Comparison of ENCODE assay signal across 9 mouse cellular contexts in genomic region chr3:90604416-90604815, GRCm38 (mm10). TPM values are rescaled to one million over a fixed set of nuclear protein-coding genes. Genes with fewer than 3 reads are reported as not detected.
DNase-seq lines count a peak whose midpoint lies in the region; ATAC-seq and TF ChIP-seq lines count a peak whose summit lies in the region.
"Had no signal": no experiment of that assay in that cellular context is flagged by ENCODE, and none has a peak within 500 bp of the region (broad histone marks: within the 10 kb centered on the region; RNA-seq: fewer than 3 reads in every experiment).

No protein-coding gene starts in this region.

- peak; percentile 27; the same call in 1 of the 2 replicates for ATAC-seq in midbrain, embryonic 12.5 days (ENCODE audit: low FRiP score, low read depth)
- no peak for ATAC-seq in midbrain, postnatal 0 days (ENCODE audit: low FRiP score)
- peak; percentile 65 for ATAC-seq in intestine, embryonic 15.5 days

- 64% methylated on average over 4 of the region's 4 CpGs for WGBS in midbrain, embryonic 12.5 days
- 51% methylated on average over 4 of the region's 4 CpGs for WGBS in midbrain, postnatal 0 days
- WGBS in intestine, embryonic 15.5 days, result 12% methylated on average over 4 of the region's 4 CpGs

- no peak overlapping the region for H3K4me3 ChIP-seq in midbrain, embryonic 12.5 days
- no peak overlapping the region for H3K4me3 ChIP-seq in midbrain, postnatal 0 days (ENCODE audit: low read depth, low read length)
- H3K4me3 ChIP-seq in intestine, embryonic 15.5 days (replicated peaks), result no peak overlapping the region

- no peak overlapping the region for H3K9ac ChIP-seq in midbrain, embryonic 12.5 days (replicated peaks)
- no peak overlapping the region for H3K9ac ChIP-seq in midbrain, postnatal 0 days (replicated peaks; ENCODE audit: low read length, poor library complexity, severe bottlenecking)
- no peak overlapping the region for H3K9ac ChIP-seq in intestine, embryonic 15.5 days

- H3K27me3 ChIP-seq in midbrain, embryonic 12.5 days, result no peaks in the 10 kb centered on the region
- no peaks in the 10 kb centered on the region for H3K27me3 ChIP-seq in midbrain, postnatal 0 days (ENCODE audit: insufficient read depth, low read length)
- H3K27me3 ChIP-seq in intestine, embryonic 15.5 days (replicated peaks), result no peaks in the 10 kb centered on the region

- peaks cover 4% of the 10 kb centered on the region; the same call in 1 of the 2 replicates for H3K4me1 ChIP-seq in midbrain, embryonic 12.5 days
- no peaks in the 10 kb centered on the region for H3K4me1 ChIP-seq in midbrain, postnatal 0 days (ENCODE audit: insufficient read depth, low read length)
- peaks cover 18% of the 10 kb centered on the region for H3K4me1 ChIP-seq in intestine, embryonic 15.5 days (replicated peaks)

- TF ChIP-seq CTCF in midbrain, postnatal 0 days (IDR thresholded peaks at IDR 0.05), result no peak

- H3K27ac ChIP-seq in midbrain, embryonic 12.5 days (replicated peaks), result no peak overlapping the region
- no peak overlapping the region for H3K27ac ChIP-seq in midbrain, postnatal 0 days (ENCODE audit: low read depth, low read length)
- H3K27ac ChIP-seq in intestine, embryonic 15.5 days, result peak overlapping the region; percentile 62

- H3K9me3 ChIP-seq in midbrain, embryonic 12.5 days, result no peaks in the 10 kb centered on the region
- H3K9me3 ChIP-seq in midbrain, postnatal 0 days (ENCODE audit: low read length), result no peaks in the 10 kb centered on the region
- H3K9me3 ChIP-seq in intestine, embryonic 15.5 days, result no peaks in the 10 kb centered on the region

- no peaks in the 10 kb centered on the region for H3K36me3 ChIP-seq in midbrain, embryonic 12.5 days
- H3K36me3 ChIP-seq in midbrain, postnatal 0 days (ENCODE audit: insufficient read depth, low read length), result no peaks in the 10 kb centered on the region
- H3K36me3 ChIP-seq in intestine, embryonic 15.5 days, result no peaks in the 10 kb centered on the region

- H3K4me2 ChIP-seq in midbrain, embryonic 12.5 days (replicated peaks), result no peak overlapping the region
- no peak overlapping the region for H3K4me2 ChIP-seq in midbrain, postnatal 0 days (ENCODE audit: low read depth, low read length, poor library complexity, severe bottlenecking)
- H3K4me2 ChIP-seq in intestine, embryonic 15.5 days (replicated peaks), result no peak overlapping the region

- no peak for DNase-seq in midbrain, postnatal 0 days (ENCODE audit: low spot score)
- DNase-seq in brain, adult 2 months (ENCODE audit: low read depth, low spot score), result peak; percentile 66
- DNase-seq in gastrocnemius, postnatal 25 days, result peak; percentile 87
- peak; percentile 90 to 91 for DNase-seq in lung, adult 18-20 months
- peak; percentile 38 for DNase-seq in right cerebral cortex, postnatal 4 days
- DNase-seq in cerebellum, postnatal 36 days, result no peak

RNA-seq across cellular contexts. Expression of gene S100a4, which starts 0.8 kb away (rescaled TPM):
- polyA plus RNA-seq in midbrain, embryonic 12.5 days (2016; fragmentation: Nextera tagmentation; extraction: Ambion mirVana), result 1.4 and 1.7 TPM in 2 replicates
- not detected in 2 replicates for total RNA-seq in midbrain, postnatal 0 days (2014; rRNA removed)
- 2.4 and 2.5 TPM in 2 replicates for polyA plus RNA-seq in midbrain, postnatal 0 days (2015; fragmentation: Nextera tagmentation; extraction: Ambion mirVana)
- 10 to 100 TPM; 11.3 to 23.2 TPM for total RNA-seq in gastrocnemius, postnatal 25 days (2021)
- 4.4 and 8.2 TPM in 2 replicates for polyA plus RNA-seq in intestine, embryonic 15.5 days (2015; fragmentation: Nextera tagmentation; extraction: Ambion mirVana)

RNA-seq across cellular contexts. Expression of gene Gm42674, which starts 2.7 kb away (rescaled TPM):
- not detected in 2 replicates for polyA plus RNA-seq in midbrain, embryonic 12.5 days (2016; fragmentation: Nextera tagmentation; extraction: Ambion mirVana)
- 1.6 TPM in 1 of 2 replicates, not detected in the other for total RNA-seq in midbrain, postnatal 0 days (2014; rRNA removed)
- not detected in 2 replicates for polyA plus RNA-seq in midbrain, postnatal 0 days (2015; fragmentation: Nextera tagmentation; extraction: Ambion mirVana)
- not detected for total RNA-seq in gastrocnemius, postnatal 25 days (2021)
- not detected in 2 replicates for polyA plus RNA-seq in intestine, embryonic 15.5 days (2015; fragmentation: Nextera tagmentation; extraction: Ambion mirVana)
- total RNA-seq: left cerebral cortex, postnatal 10 days had no signal

RNA-seq across cellular contexts. Expression of gene S100a5, which starts 3.9 kb away (rescaled TPM):
- not detected in 2 replicates for polyA plus RNA-seq in midbrain, embryonic 12.5 days (2016; fragmentation: Nextera tagmentation; extraction: Ambion mirVana)
- not detected in 2 replicates for total RNA-seq in midbrain, postnatal 0 days (2014; rRNA removed)
- 0.43 TPM in 1 of 2 replicates, not detected in the other for polyA plus RNA-seq in midbrain, postnatal 0 days (2015; fragmentation: Nextera tagmentation; extraction: Ambion mirVana)
- total RNA-seq in gastrocnemius, postnatal 25 days (2021), result not detected
- 15.0 and 15.7 TPM in 2 replicates for polyA plus RNA-seq in intestine, embryonic 15.5 days (2015; fragmentation: Nextera tagmentation; extraction: Ambion mirVana)
- total RNA-seq: left cerebral cortex, postnatal 10 days had no signal

RNA-seq across cellular contexts. Expression of gene S100a6, which starts 8.3 kb away (rescaled TPM):
- 23.8 and 28.5 TPM in 2 replicates for polyA plus RNA-seq in midbrain, embryonic 12.5 days (2016; fragmentation: Nextera tagmentation; extraction: Ambion mirVana)
- total RNA-seq in midbrain, postnatal 0 days (2014; rRNA removed), result 13.8 and 14.3 TPM in 2 replicates
- 42.3 and 50.9 TPM in 2 replicates for polyA plus RNA-seq in midbrain, postnatal 0 days (2015; fragmentation: Nextera tagmentation; extraction: Ambion mirVana)
- total RNA-seq in gastrocnemius, postnatal 25 days (2021), result 100 to 1,000 TPM in 1 of 2 experiments, 10 to 100 TPM in 1; 65.8 to 112 TPM
- 412 and 430 TPM in 2 replicates for polyA plus RNA-seq in intestine, embryonic 15.5 days (2015; fragmentation: Nextera tagmentation; extraction: Ambion mirVana)

RNA-seq across cellular contexts. Expression of gene S100a2, which starts 14.4 kb away (rescaled TPM):
- not detected in 2 replicates for polyA plus RNA-seq in midbrain, embryonic 12.5 days (2016; fragmentation: Nextera tagmentation; extraction: Ambion mirVana)
- not detected in 2 replicates for total RNA-seq in midbrain, postnatal 0 days (2014; rRNA removed)
- polyA plus RNA-seq in midbrain, postnatal 0 days (2015; fragmentation: Nextera tagmentation; extraction: Ambion mirVana), result not detected in 2 replicates
- not detected for total RNA-seq in gastrocnemius, postnatal 25 days (2021)
- not detected in 2 replicates for polyA plus RNA-seq in intestine, embryonic 15.5 days (2015; fragmentation: Nextera tagmentation; extraction: Ambion mirVana)
- total RNA-seq: left cerebral cortex, postnatal 10 days had no signal

Comparison
In these comparisons a context has a peak if more than half of its experiments do, and no peak if none do; other contexts are left out.
1. DNase-seq: peak in brain, adult 2 months (single experiment), gastrocnemius, postnatal 25 days (single experiment), lung, adult 18-20 months (2 of 2) and right cerebral cortex, postnatal 4 days (single experiment); none in midbrain, postnatal 0 days (single experiment) and cerebellum, postnatal 36 days (0 of 2).
2. RNA of gene S100a5, which starts 3.9 kb away (polyA plus RNA-seq): 15.0 to 15.7 TPM in intestine, embryonic 15.5 days; 0.43 TPM in midbrain, postnatal 0 days and not detected in midbrain, embryonic 12.5 days; every median in the first group is over 10 times any median in the second.